Mouse (Mus musculus) CH12.LX (cell line): ENCODE measurements at regions not wholly inside any gene's neighbourhood (a gene's known extent, or its start where the extent isn't known, plus 50 kb on each side); places are given as distances from the start of the nearest gene placed in this dataset.

ENCODE experiments used
- CTCF ChIP-seq, 2 experiments: IDR thresholded peaks in 1 of 2; conservative IDR thresholded peaks in 1 of 2; 2 replicates each; pipeline ENCODE4 v1.5.1; 2011 to 2012; ENCODE audit warnings: low read depth in 2 of 2, low read length in 2 of 2, improper control_type of control experiment in 1 of 2, inconsistent platforms in 1 of 2, mild to moderate bottlenecking in 1 of 2, moderate library complexity in 1 of 2
- TBP ChIP-seq: conservative IDR thresholded peaks from 2 replicates; pipeline ENCODE4 v1.6.1; 2011; ENCODE audit warnings: low read depth, low read length, improper control_type of control experiment
- USF2 ChIP-seq: conservative IDR thresholded peaks from 2 replicates; pipeline ENCODE4 v1.6.1; 2011; ENCODE audit warnings: low read depth, low read length, improper control_type of control experiment

DNA sequence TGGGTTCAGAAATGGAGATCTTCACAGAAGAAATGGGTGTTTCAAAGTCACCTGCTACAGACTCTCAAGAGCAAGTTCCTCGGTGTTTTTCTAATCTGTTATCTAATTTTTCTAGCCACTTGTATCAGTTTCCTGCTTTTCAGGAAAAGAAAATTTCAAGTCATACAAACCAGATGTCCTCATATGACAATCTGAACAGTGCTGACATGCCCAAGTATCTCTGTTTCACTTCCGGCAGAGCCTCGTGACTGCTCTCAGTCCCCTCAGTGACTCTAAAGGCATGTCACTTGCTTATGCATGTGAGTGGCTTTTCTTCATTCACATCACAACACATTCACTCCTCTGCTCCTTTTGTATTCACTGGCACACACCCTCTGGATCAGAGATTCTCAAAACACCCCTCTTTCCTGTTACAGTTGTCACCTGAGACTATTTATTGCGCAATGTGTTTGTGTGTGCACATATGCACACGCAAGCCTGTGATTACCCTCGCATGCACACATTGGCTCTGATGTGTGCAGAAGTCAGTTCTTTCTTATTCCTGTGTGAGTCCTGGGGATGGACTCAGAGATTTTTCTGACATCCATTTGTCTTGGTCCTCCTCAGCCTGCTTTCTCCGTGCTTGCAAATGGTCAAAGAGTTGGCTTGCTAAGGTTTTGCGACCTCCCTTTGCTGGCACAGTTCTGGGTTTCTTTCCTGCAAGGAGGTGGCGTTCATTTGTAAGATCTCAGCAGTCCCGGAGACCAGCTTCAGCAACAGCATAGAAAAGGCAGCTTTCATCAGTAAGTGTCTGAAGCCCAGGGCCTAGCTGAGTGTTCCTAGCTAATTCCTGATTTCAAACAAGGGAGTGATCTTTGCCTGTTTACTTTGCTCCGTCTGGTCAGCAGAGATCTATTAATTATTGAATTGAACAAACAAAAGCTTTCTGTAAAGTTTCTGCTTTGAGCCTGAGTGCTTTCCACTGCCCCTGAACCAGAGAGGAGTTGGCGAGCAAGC is 95.6 kb upstream of the Dazl start:
- TF ChIP-seq CTCF (conservative IDR thresholded peaks at IDR 0.05 in 1 of 2, IDR thresholded peaks at IDR 0.05 in 1 of 2; ENCODE audit: low read depth in 2 of 2, low read length in 2 of 2): no peak
- TF ChIP-seq TBP: 0 out of 2 replicates have a peak, but pooled peaks have one; percentile 16
- no peak for TF ChIP-seq USF2
